Mouse (Mus musculus) cerebellum, adult 18-20 months (tissue): ENCODE measurements around the gene Zfp113.
A peak's percentile ranks its signal among the peaks of the same experiment; 100 is the strongest.
"Not testable (repeated sequence)": the region's sequence is repeated elsewhere in the genome, so short reads cannot be mapped to it uniquely, and the experiment has no call there.

ENCODE experiments used
- DNase-seq, 2 experiments: peaks; one replicate each; pipeline ENCODE4 v3.0.0; 2021

Zfp113 gene

DNA sequence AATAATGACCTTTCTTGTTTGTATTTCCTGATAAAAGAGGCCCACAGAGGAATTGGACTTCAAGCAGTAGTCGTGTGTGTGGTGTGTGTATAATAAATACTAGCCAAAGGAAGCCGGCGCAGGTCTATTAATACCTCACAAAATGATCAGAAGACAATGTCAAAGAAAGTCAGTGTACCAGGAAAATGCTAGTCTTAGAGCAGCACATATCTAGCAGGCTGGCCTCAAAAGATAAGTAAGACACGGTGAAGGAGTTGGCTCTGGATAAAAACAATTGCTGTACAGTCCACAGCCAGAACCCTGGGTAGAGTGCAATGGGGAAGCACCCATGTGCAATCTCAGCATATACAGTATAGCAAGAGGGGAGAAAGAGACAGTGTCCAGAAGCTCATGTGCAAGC, 18.3 kb downstream of the Zfp113 start:
- DNase-seq: no peak

- DNase-seq: no peak
Measured at GRCm38 (mm10) chr5:138132425-138133064, 23.0 kb downstream of the Zfp113 start.

DNA sequence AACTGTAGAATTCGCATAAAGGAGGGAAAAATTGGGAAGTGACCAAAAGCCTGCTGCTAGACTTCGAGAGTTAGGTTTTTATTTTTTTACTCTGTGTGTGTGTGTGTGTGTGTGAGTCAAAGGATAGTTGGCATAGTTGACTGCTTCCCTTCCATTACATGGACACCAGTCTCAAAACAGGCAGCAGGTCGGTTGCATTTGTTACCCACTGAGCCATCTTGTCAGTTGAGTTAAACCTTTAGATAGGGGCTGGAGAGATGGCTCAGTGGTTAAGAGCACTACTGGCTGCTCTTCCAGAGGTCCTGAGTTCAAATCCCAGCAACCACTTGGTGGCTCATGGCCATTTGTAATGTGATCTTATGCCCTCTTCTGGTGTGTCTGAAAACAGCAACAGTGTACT, 37.5 kb downstream of the Zfp113 start:
- DNase-seq: no peak

- DNase-seq: no peak
Measured at GRCm38 (mm10) chr5:138117199-138118015, 38.1 kb downstream of the Zfp113 start.

DNA sequence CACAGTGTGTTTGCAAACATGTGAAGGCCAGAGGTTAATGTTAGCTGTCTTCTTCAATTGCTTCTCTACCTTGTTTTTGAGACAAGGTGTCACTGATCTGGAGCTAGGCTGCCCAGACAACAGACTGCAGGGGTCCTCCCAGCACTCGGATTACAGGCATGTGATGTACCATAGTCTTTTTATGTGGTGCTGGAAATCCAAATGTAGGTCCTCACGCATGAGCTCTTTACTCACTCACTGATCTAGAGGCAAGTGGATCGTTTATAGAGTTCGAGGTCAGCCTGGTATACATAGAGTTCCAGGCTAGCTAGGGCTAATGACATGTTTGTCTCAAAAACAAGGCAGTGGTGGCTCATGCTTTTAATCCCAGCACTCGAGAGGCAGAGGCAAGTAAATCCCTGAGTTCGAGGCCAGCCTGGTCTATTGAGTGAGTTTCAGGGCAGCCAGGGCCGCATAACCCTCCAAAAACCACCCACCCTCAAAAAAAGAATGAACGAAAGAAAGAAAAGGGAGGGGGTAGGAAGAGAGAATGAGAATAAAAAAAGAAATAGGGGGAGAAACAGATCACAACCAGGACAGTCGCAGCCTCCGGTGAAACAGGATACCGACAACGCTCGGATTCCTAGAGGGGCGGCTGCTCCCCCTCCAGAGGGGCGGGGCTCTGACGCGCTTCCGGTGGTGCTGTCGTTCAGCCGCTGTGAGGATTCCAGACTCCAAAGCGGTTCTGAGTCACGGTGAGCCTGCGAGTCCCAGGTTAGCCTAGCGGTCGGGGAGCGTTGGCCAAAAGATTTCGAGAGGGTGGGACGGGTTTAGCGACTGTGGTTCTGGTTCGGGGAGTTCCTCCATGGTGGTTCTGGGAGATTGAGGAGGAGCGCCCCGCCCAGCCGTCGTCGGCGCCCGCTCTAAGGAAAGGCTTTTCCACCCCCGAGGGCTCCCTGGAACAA, 39.0 kb downstream of the Zfp113 start, which contains the start of gene Zscan21:
Gene Zscan21 (plus strand): TSS at position 649 of the 944 bp plus-strand sequence.
- DNase-seq: peak; percentile 90 to 91

- not testable (repeated sequence) for DNase-seq
Measured at GRCm38 (mm10) chr5:138109847-138110396, 45.6 kb downstream of the Zfp113 start.

DNA sequence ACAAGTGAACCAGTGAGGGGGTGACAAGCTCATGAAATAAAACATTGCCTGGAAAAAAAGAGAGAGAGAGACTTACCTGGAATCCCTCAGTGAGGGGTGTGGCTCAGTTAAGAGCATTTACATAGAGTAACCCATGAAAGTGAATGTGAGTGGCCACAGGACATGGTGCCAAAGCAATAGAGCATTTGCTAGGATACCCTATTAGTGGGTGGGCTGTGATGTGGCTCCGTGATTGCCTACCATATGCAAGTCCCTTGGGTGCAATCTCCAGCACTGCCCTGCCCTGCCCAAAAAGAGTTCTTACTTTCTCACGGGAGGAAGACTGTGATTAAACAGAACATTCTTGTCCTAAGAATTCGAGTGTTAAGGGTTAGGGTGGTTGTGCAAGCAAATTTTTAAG, 48.4 kb downstream of the Zfp113 start:
- DNase-seq: no peak

DNA sequence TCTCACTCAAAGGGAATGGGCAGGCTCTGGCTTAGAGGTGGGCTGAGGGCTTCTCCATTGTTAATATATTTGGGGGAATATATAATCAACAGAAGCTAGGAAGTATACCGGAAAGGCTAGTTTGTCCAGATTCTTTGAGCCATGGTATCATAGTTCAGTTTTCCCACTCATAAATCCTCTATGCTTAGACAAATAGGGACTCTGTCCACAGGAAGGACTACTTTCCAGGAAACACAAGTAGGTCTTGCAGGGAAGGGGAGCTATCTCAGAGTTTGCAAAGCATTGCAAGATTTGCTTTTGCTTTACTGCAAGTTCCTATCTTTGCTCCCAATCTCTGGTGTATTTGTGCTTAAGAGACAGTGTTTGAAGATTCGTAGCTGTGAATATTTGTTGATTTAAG, 50.6 kb downstream of the Zfp113 start:
- no peak for DNase-seq

DNA sequence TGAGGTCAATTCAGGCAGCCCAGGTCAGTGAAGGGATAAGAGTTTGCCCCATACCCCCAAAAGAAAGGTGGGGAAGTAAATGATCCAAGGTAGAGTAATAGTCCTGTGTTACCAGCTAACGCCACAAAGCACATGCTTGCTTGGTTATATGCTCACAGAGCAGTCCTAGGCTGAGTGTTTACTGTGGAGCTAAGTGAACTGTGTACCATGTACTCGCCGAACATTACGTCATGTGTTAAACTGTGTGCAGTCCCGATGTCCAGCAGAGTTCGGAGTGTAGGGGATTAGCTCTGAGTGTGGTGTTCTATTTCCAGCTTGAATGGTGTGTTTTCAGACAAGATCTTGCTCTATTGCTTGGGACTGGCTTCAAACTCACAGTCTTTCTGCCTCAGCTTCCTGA, 61.1 kb downstream of the Zfp113 start:
- DNase-seq: no peak

DNA sequence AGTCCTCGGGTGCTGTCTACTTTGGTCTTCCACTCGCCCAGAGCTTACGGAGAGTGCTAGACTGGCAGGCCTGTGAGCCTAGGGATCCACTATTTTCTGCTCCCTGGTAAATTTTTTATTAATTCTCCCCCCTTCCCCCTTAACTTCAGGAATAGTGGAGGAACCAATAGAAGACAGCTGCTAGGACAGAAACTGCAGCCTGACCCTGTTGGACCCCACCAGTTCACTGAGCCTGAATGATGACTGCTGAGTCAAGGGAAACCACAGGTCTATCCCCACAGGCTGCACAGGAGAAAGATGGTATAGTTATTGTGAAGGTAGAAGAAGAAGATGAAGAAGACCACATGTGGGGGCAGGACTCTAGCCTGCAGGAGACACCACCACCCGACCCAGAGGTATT, 62.8 kb downstream of the Zfp113 start:
- no peak for DNase-seq

DNA sequence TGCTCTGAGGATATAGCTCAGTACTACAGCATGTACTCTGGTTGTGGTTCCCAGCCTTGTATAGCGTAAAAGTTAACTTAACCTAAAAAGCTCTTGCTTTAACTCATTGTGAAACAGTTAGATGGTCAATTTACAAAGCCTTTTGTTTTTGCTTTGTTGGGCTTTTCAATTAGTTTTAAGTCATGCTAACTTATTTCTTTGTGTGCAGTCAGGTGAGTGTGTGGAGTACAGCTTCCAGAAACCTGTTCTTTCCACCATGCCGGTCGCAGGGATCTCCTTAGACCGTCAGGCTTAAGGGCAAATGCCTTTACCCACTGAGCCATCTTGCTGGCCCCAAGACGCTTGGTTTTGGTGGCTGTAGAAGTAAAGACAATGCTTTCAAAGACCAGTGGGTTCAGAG, 64.8 kb downstream of the Zfp113 start:
- no peak for DNase-seq

DNA sequence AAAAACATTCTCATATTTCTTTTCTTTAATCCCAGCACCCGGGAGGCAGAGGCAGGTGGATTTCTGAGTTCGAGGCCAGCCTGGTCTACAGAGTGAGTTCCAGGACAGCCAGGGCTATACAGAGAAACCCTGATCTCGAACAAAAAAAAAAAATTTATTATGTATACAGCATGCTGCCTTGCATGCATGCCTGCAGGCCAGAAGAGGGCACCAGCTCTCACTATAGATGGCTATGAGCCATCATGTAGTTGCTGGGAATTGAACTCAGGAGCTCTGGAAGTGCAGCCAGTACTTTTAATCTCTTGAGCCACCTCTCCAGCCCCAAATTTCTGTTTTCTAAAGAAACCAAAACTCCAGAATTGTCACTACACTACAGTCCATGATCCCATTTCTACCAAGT, 65.3 kb downstream of the Zfp113 start:
- no peak for DNase-seq
